Mouse (Mus musculus) bone marrow, adult 2 months (tissue): ENCODE measurements around the gene Bcar3.

Experiments
- CTCF ChIP-seq: fragments of 200-500 bp; IDR thresholded peaks from 2 replicates; pipeline ENCODE4 v1.5.1; 2011; ENCODE audit warnings: low read length, control low read depth; ENCODE audit not compliant: control insufficient read depth, insufficient read depth
- POLR2A ChIP-seq: fragments of 200-500 bp; IDR thresholded peaks from 2 replicates; pipeline ENCODE4 v1.6.1; 2011; ENCODE audit warnings: low read depth, mild to moderate bottlenecking, control low read depth, low read length, borderline replicate concordance; ENCODE audit not compliant: control insufficient read depth

- TF ChIP-seq CTCF (no peak), POLR2A (no peak)
Observed at GRCm38 (mm10) chr3:122499647-122500046, 205.7 kb downstream of the Bcar3 start.
